Mouse (Mus musculus): Measurements from ENCODE around the gene Igf2.

Igf2 gene

GRCm38 (mm10) chr7:142666659-142667058, at the start of gene Igf2:
TSS of gene Igf2 (minus strand) at chr7:142666816.
- no peak for DNase-seq (ENCODE audit: low read depth, low spot score)

GRCm38 (mm10) chr7:142714783-142715498, 48.3 kb upstream of the Igf2 start:
- peak; percentile 43 for DNase-seq (ENCODE audit: low read depth, low spot score)

GRCm38 (mm10) chr7:142706873-142707272, 40.3 kb upstream of the Igf2 start:
- no peak for DNase-seq (ENCODE audit: low read depth, low spot score)

GRCm38 (mm10) chr7:142699334-142699860, 32.8 kb upstream of the Igf2 start:
- DNase-seq (ENCODE audit: low read depth, low spot score): no peak

- no peak for DNase-seq (ENCODE audit: low read depth, low spot score)
Measured at GRCm38 (mm10) chr7:142678611-142679010, 12.0 kb upstream of the Igf2 start.

GRCm38 (mm10) chr7:142675644-142676043, 9.0 kb upstream of the Igf2 start:
- DNase-seq (ENCODE audit: low read depth, low spot score): peak; percentile 64

- DNase-seq (ENCODE audit: low read depth, low spot score): no peak
Measured at GRCm38 (mm10) chr7:142675141-142675540, 8.5 kb upstream of the Igf2 start.

GRCm38 (mm10) chr7:142672120-142672519, 5.5 kb upstream of the Igf2 start:
- DNase-seq (ENCODE audit: low read depth, low spot score): peak; percentile 39

- peak; percentile 7 for DNase-seq (ENCODE audit: low read depth, low spot score)
Measured at GRCm38 (mm10) chr7:142671067-142671466, 4.5 kb upstream of the Igf2 start.

- no peak for DNase-seq (ENCODE audit: low read depth, low spot score)
Measured at GRCm38 (mm10) chr7:142669751-142670625, 3.4 kb upstream of the Igf2 start, which contains the start of gene Gm49394. TSS of gene Gm49394 (minus strand) at chr7:142669942.

GRCm38 (mm10) chr7:142668328-142668727, 1.7 kb upstream of the Igf2 start:
- no peak for DNase-seq (ENCODE audit: low read depth, low spot score)

- DNase-seq (ENCODE audit: low read depth, low spot score): no peak
Measured at GRCm38 (mm10) chr7:142667521-142667920, 905 bp upstream of the Igf2 start.

GRCm38 (mm10) chr7:142666109-142666508, 507 bp downstream of the Igf2 start:
- DNase-seq (ENCODE audit: low read depth, low spot score): no peak

- DNase-seq (ENCODE audit: low read depth, low spot score): no peak
Measured at GRCm38 (mm10) chr7:142665364-142665763, 1.3 kb downstream of the Igf2 start.

GRCm38 (mm10) chr7:142664465-142665029, 2.1 kb downstream of the Igf2 start:
- DNase-seq (ENCODE audit: low read depth, low spot score): no peak

- DNase-seq (ENCODE audit: low read depth, low spot score): no peak
Measured at GRCm38 (mm10) chr7:142663931-142664421, 2.6 kb downstream of the Igf2 start.

- no peak for DNase-seq (ENCODE audit: low read depth, low spot score)
Measured at GRCm38 (mm10) chr7:142663151-142663550, 3.5 kb downstream of the Igf2 start.

- DNase-seq (ENCODE audit: low read depth, low spot score): no peak
Measured at GRCm38 (mm10) chr7:142661811-142662210, 4.8 kb downstream of the Igf2 start.

- DNase-seq (ENCODE audit: low read depth, low spot score): no peak
Measured at GRCm38 (mm10) chr7:142661046-142661445, 5.6 kb downstream of the Igf2 start.

GRCm38 (mm10) chr7:142660651-142660945, 6.0 kb downstream of the Igf2 start:
- no peak for DNase-seq (ENCODE audit: low read depth, low spot score)

GRCm38 (mm10) chr7:142659767-142660650, 6.6 kb downstream of the Igf2 start:
- DNase-seq (ENCODE audit: low read depth, low spot score): no peak

All from A20 (cell line).